Mouse (Mus musculus): ENCODE data around the gene Map3k14. TPM values are rescaled to one million over a fixed set of nuclear protein-coding genes. Genes with fewer than 3 reads are reported as not detected.

Gene Map3k14
- polyA plus RNA-seq, 1 experiment from 2014 or later: 0.67 TPM

DNA sequence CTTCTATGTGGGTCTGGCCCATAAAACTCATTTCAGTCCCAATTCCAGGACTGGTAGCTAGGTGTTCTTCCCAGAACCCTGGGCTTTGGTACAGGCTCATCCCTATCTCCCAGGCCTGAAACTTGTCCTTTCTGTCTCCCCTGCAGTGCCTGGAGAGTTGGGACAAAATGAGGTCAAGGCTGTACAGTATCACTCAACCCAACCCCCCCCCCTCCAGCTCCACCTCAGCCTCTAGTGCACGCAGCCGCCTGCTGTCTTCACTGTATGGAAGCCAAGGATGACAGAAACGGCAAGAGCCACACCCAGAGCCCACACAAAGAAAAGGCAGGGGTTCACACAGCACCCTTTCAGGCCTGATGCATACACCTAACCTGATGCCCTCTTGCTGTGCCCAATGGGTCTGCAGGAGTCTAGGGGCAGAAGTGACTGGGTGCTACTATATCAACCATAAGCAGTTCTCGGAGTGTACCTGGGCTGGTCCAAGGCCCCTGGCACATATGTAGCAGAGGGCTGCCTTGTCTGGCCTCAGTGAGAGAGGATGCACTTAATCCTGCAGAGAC, 20.5 kb downstream of the Map3k14 start:
- Histone ChIP-seq H3K9ac (replicated peaks) (no peak overlapping the region), H3K36me3 (replicated peaks; ENCODE audit: insufficient read depth, low read length) (no peaks in the 10 kb centered on the region; the same call in 1 of the 2 replicates), H3K4me3 (ENCODE audit: low read depth, low read length) (no peak overlapping the region), H3K4me1 (ENCODE audit: insufficient read depth) (peaks cover 15% of the 10 kb centered on the region), H3K9me3 (ENCODE audit: low read length) (no peaks in the 10 kb centered on the region), H3K4me2 (ENCODE audit: low read depth, low read length) (no peak overlapping the region), H3K27me3 (ENCODE audit: insufficient read depth, low read length) (no peaks in the 10 kb centered on the region), H3K27ac (ENCODE audit: low read depth) (peak overlapping the region; percentile 44)
- ATAC-seq (no peak; the same call in 1 of the 2 replicates), DNase-seq (no peak)
- TF ChIP-seq CTCF (IDR thresholded peaks at IDR 0.05; ENCODE audit: low read depth) (no peak), EP300 (IDR thresholded peaks at IDR 0.05; ENCODE audit: low read depth) (no peak)
- 61% methylated on average over 4 of the region's 4 CpGs for WGBS (ENCODE audit: insufficient replicate concordance)

DNA sequence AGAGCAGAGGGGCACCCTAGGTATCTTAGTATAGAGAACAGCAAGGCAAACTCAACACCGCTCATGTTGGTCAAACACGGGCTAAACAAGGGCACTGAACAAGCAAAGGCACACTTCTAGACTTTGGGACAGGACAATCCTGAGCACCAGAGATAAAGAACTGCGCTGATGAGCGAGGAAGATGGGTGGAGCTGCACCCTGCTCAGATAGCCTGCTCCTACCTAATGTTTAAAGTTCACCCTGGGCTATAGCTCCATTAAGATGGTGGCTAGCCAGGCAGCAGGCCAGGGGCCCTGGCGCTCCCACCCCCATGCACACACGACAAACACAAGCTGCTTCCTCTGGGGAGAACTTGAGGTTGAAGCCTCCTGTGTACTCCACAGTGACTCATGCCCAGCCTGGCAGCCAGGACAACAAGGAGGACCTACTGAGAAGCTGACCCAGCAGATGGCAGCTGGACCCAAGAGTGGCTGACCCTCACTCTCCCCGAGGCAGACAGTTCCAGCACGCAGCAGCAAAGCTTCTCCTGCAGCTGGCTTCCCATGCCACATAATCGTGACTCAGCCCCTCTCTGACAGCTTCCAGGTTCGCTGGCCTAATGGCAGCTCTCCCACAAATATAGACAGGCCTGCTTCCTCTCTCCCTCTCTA, 21.1 kb downstream of the Map3k14 start:
- 28% methylated on average over 10 of the region's 10 CpGs for WGBS (ENCODE audit: insufficient replicate concordance)
- H3K4me1 ChIP-seq (ENCODE audit: insufficient read depth): peaks cover 15% of the 10 kb centered on the region
- H3K9me3 ChIP-seq (ENCODE audit: low read length): no peaks in the 10 kb centered on the region
- H3K4me3 ChIP-seq (ENCODE audit: low read depth, low read length): no peak overlapping the region
- peak; percentile 51; the same call in 1 of the 2 replicates for ATAC-seq
- no peak overlapping the region for H3K9ac ChIP-seq (replicated peaks)
- TF ChIP-seq CTCF (IDR thresholded peaks at IDR 0.05; ENCODE audit: low read depth) (no peak), EP300 (IDR thresholded peaks at IDR 0.05; ENCODE audit: low read depth) (no peak)
- no peaks in the 10 kb centered on the region; the same call in 1 of the 2 replicates for H3K36me3 ChIP-seq (replicated peaks; ENCODE audit: insufficient read depth, low read length)
- no peak overlapping the region for H3K4me2 ChIP-seq (ENCODE audit: low read depth, low read length)
- no peaks in the 10 kb centered on the region for H3K27me3 ChIP-seq (ENCODE audit: insufficient read depth, low read length)
- peak overlapping the region; percentile 44 for H3K27ac ChIP-seq (ENCODE audit: low read depth)
- peak; percentile 22 for DNase-seq

DNA sequence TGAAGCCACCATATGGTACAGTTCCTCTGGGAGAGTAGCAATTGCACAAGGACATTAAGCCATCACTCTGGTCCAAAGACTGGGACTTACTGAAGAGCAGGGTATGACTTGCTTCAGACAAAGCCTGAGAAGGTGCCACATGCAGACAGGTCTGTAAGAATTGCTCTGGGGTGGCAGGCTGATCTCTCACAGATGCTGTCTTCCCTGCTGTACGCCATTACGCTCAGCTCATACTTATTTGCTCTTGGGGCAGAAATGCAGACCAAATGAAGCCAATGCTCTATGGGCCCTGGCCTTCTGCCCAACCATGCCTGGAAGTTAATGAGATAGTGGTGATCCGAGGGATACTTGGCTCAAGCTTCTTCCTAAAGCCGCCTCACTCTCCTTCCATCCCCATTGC, 22.4 kb downstream of the Map3k14 start:
- no peak overlapping the region for H3K4me3 ChIP-seq (ENCODE audit: low read depth, low read length)
- TF ChIP-seq CTCF (IDR thresholded peaks at IDR 0.05; ENCODE audit: low read depth) (no peak), EP300 (IDR thresholded peaks at IDR 0.05; ENCODE audit: low read depth) (no peak)
- no peaks in the 10 kb centered on the region; the same call in 1 of the 2 replicates for H3K36me3 ChIP-seq (replicated peaks; ENCODE audit: insufficient read depth, low read length)
- H3K27ac ChIP-seq (ENCODE audit: low read depth): no peak overlapping the region
- no peak overlapping the region for H3K4me2 ChIP-seq (ENCODE audit: low read depth, low read length)
- DNase-seq (no peak), ATAC-seq (no peak)
- H3K9ac ChIP-seq (replicated peaks): no peak overlapping the region
- no peaks in the 10 kb centered on the region for H3K9me3 ChIP-seq (ENCODE audit: low read length)
- 81% methylated on average over 4 of the region's 4 CpGs for WGBS (ENCODE audit: insufficient replicate concordance)
- peaks cover 15% of the 10 kb centered on the region for H3K4me1 ChIP-seq (ENCODE audit: insufficient read depth)
- H3K27me3 ChIP-seq (ENCODE audit: insufficient read depth, low read length): no peaks in the 10 kb centered on the region

DNA sequence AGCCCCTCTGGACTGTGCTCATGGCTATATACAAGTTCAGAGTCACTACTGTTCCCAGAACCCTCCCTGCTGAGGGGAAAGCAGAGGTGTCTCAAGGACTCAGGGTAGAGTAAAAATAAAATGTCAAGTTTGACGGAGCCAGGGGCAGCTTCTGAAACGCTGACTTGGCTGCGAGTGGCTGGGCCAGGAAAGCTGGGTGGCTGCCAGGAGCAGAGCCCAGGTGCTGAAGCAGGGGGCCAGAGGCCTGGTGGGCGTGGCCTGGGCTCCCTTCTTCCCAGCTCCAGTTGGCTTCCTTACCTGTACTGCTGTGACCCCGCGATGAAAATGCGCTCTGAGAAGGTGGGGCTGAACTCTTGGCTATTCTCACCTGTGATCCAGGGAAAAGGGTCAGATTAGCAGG, 26.5 kb downstream of the Map3k14 start:
- 59% methylated on average over 7 of the region's 7 CpGs for WGBS (ENCODE audit: insufficient replicate concordance)
- no peak overlapping the region for H3K27ac ChIP-seq (ENCODE audit: low read depth)

DNA sequence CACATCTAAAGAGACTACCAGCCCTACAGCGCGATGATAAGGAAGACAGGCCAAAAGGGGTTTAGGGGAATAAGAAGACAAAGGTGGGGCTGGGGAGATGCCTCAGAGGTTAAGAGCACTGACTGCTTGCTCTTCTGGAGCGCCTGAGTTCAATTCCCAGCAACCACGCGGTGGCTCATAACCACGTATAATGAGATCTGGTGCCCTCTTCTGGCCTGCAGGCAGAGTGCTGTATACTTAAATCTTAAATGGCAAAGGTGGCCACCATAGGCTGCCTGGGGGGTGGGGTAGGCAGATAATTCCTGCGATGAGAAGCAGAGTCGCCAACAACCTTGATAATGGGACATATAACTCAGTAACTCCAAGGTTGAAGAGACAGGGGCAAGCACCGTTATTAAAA, 29.5 kb downstream of the Map3k14 start:
- H3K9ac ChIP-seq (replicated peaks): no peak overlapping the region
- no peaks in the 10 kb centered on the region for H3K4me1 ChIP-seq (ENCODE audit: insufficient read depth)
- 83% methylated on average over 9 of the region's 9 CpGs for WGBS (ENCODE audit: insufficient replicate concordance)
- DNase-seq (no peak), ATAC-seq (no peak)
- H3K27me3 ChIP-seq (ENCODE audit: insufficient read depth, low read length): no peaks in the 10 kb centered on the region
- TF ChIP-seq EP300 (IDR thresholded peaks at IDR 0.05; ENCODE audit: low read depth) (no peak), CTCF (IDR thresholded peaks at IDR 0.05; ENCODE audit: low read depth) (no peak; the same call in 1 of the 2 replicates)
- H3K4me2 ChIP-seq (ENCODE audit: low read depth, low read length): no peak overlapping the region
- no peaks in the 10 kb centered on the region for H3K9me3 ChIP-seq (ENCODE audit: low read length)
- peaks cover 12% of the 10 kb centered on the region for H3K36me3 ChIP-seq (replicated peaks; ENCODE audit: insufficient read depth, low read length)
- H3K27ac ChIP-seq (ENCODE audit: low read depth): no peak overlapping the region
- no peak overlapping the region for H3K4me3 ChIP-seq (ENCODE audit: low read depth, low read length)

More for the DNA sequence above, 26.5 kb downstream of the Map3k14 start:
- TF ChIP-seq EP300 (IDR thresholded peaks at IDR 0.05; ENCODE audit: low read depth): no peak
- no peak for TF ChIP-seq CTCF (IDR thresholded peaks at IDR 0.05; ENCODE audit: low read depth)
- ATAC-seq: no peak
- Histone ChIP-seq H3K9ac (replicated peaks) (no peak overlapping the region), H3K27me3 (ENCODE audit: insufficient read depth, low read length) (no peaks in the 10 kb centered on the region), H3K4me2 (ENCODE audit: low read depth, low read length) (no peak overlapping the region), H3K9me3 (ENCODE audit: low read length) (no peaks in the 10 kb centered on the region), H3K4me3 (ENCODE audit: low read depth, low read length) (no peak overlapping the region), H3K4me1 (ENCODE audit: insufficient read depth) (no peaks in the 10 kb centered on the region; the same call in 1 of the 2 replicates), H3K36me3 (replicated peaks; ENCODE audit: insufficient read depth, low read length) (peaks cover 12% of the 10 kb centered on the region)
- no peak for DNase-seq

DNA sequence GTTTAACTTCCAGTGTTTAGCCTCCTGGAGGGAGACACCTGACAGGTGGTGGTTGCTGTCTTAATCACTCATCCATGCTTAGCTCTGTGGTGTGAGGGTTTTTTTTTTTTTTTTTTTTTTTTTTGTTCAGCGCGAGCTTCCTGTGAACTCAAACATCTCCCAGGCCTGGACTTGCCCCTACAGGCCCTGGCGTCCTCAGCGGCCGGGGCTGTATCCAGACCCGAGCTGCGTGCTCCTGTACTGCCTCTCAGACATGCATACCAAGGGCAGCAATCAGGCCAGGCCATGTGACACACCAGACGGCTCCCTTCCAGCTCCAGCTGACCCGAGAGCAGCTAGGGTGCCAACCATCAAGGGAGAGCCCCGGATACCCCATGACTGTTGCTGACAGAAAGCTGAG, 30.4 kb downstream of the Map3k14 start:
- 74% methylated on average over 10 of the region's 10 CpGs for WGBS (ENCODE audit: insufficient replicate concordance)
- no peaks in the 10 kb centered on the region for H3K4me1 ChIP-seq (ENCODE audit: insufficient read depth)
- H3K36me3 ChIP-seq (replicated peaks; ENCODE audit: insufficient read depth, low read length): peaks cover 12% of the 10 kb centered on the region
- no peaks in the 10 kb centered on the region for H3K27me3 ChIP-seq (ENCODE audit: insufficient read depth, low read length)
- no peak for TF ChIP-seq CTCF (IDR thresholded peaks at IDR 0.05; ENCODE audit: low read depth)
- TF ChIP-seq EP300 (IDR thresholded peaks at IDR 0.05; ENCODE audit: low read depth): no peak
- H3K27ac ChIP-seq (ENCODE audit: low read depth): no peak overlapping the region
- no peak for ATAC-seq
- DNase-seq: no peak
- no peak overlapping the region for H3K9ac ChIP-seq (replicated peaks)
- no peak overlapping the region for H3K4me2 ChIP-seq (ENCODE audit: low read depth, low read length)
- H3K9me3 ChIP-seq (ENCODE audit: low read length): no peaks in the 10 kb centered on the region
- no peak overlapping the region for H3K4me3 ChIP-seq (ENCODE audit: low read depth, low read length)
